Mouse (Mus musculus) thymus, adult 2 months (tissue): ENCODE measurements at regions not wholly inside any gene's neighbourhood (a gene's known extent, or its start where the extent isn't known, plus 50 kb on each side); places are given as distances from the start of the nearest gene placed in this dataset.

Experiments used
- CTCF ChIP-seq: fragments of 200-500 bp; IDR thresholded peaks from 2 replicates; pipeline ENCODE4 v1.5.1; 2012; ENCODE audit warnings: mild to moderate bottlenecking, control low read depth, low read length, moderate library complexity, borderline replicate concordance; ENCODE audit not compliant: control insufficient read depth, poor library complexity, insufficient read depth; ENCODE audit errors: extremely low read depth
- POLR2A ChIP-seq: fragments of 200-500 bp; IDR thresholded peaks from 2 replicates; pipeline ENCODE4 v1.6.1; 2012; ENCODE audit warnings: mild to moderate bottlenecking, low read length, control low read depth, moderate library complexity; ENCODE audit not compliant: control insufficient read depth, poor library complexity, insufficient read depth; ENCODE audit errors: extremely low read depth

DNA sequence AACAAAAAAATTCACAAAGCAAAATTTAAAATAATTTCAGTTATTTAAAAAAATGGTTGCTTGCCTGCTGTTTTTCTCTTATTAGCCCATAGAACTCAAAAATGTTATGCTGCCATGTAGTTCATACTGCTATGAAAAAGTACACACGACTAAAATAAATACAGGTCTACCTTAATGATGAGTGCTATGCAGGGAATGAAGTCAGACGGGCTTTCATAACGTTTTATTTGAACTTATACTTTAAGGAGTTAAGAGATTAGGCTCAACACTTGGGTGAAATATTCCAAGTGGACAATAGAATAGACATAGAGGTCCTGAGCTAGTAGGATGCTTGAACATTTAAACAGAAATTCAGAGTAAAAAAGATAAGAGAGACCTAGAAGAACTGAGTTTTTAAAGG, 489.7 kb downstream of the Klf5 start:
- TF ChIP-seq CTCF (no peak), POLR2A (no peak)
